Mouse (Mus musculus) lung, postnatal 0 days (tissue): Measurements from ENCODE around the gene Camk1d.
A peak's percentile ranks its signal among the peaks of the same experiment; 100 is the strongest.

Experiments
- CTCF ChIP-seq: IDR thresholded peaks from 2 replicates; pipeline ENCODE4 v1.5.1; 2016; ENCODE audit warnings: antibody characterized with exemption, mild to moderate bottlenecking
- EP300 ChIP-seq: IDR thresholded peaks from 2 replicates; pipeline ENCODE4 v1.6.1; 2016; ENCODE audit warnings: antibody characterized with exemption, mild to moderate bottlenecking, control low read depth

DNA sequence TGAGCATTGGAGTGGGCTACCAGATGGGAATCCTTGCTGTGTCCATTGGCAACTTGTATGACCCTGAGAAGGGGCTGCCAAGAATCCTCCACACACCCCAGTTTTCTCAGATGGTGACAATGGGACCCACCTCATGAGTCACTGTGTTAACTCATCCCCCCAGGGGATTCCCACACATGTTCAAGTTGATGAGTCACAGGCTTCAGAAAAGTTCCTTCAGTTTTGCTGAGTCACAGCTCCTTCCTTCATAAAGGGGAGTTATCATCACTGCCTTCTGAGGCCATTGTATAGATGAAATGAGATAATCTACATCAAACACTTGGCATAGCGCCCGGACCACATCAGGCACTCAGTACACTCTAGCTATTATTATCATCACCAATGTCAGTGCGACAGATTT lies 99.4 kb downstream of the Camk1d start:
- no peak for TF ChIP-seq CTCF
- peak; percentile 38; the same call in 1 of the 2 replicates for TF ChIP-seq EP300
